Mouse (Mus musculus) liver, embryonic 15.5 days (tissue): ENCODE data around the gene Fbxl17. TPM values are rescaled to one million over a fixed set of nuclear protein-coding genes. Genes with fewer than 3 reads are reported as not detected.

ENCODE experiments used
- ATAC-seq: fragments of 200-750 bp; cut with Nextera tagmentation; 2 replicates; pipeline ENCODE4 v1.8.0; 2017; ENCODE audit warnings: moderate number of reproducible peaks, mild to moderate bottlenecking, moderate library complexity; ENCODE audit not compliant: insufficient read depth
- H3K27ac ChIP-seq: fragments of 300-500 bp; sonication (generic); replicated peaks from 2 replicates; pipeline ENCODE4 v1.5.1; 2015; ENCODE audit warnings: mild to moderate bottlenecking, inconsistent platforms
- H3K27me3 ChIP-seq: fragments of 300-500 bp; sonication (generic); 2 replicates; pipeline ENCODE4 v1.6.1; 2015; ENCODE audit warnings: mild to moderate bottlenecking, inconsistent platforms
- H3K36me3 ChIP-seq: fragments of 300-500 bp; sonication (generic); replicated peaks from 2 replicates; pipeline ENCODE4 v1.6.1; 2015; ENCODE audit warnings: moderate library complexity, mild to moderate bottlenecking, inconsistent platforms
- H3K4me1 ChIP-seq: fragments of 300-500 bp; sonication (generic); replicated peaks from 2 replicates; pipeline ENCODE4 v1.6.1; 2015; ENCODE audit warnings: inconsistent platforms
- H3K4me2 ChIP-seq: fragments of 300-500 bp; sonication (generic); 2 replicates; pipeline ENCODE4 v1.6.1; 2015; ENCODE audit warnings: moderate library complexity, mild to moderate bottlenecking, inconsistent platforms
- H3K4me3 ChIP-seq: fragments of 300-500 bp; sonication (generic); replicated peaks from 2 replicates; pipeline ENCODE4 v1.5.1; 2015; ENCODE audit warnings: mild to moderate bottlenecking, inconsistent platforms
- H3K9ac ChIP-seq: fragments of 300-500 bp; sonication (generic); 2 replicates; pipeline ENCODE4 v1.6.1; 2015; ENCODE audit warnings: moderate library complexity, mild to moderate bottlenecking, inconsistent platforms
- H3K9me3 ChIP-seq: fragments of 300-500 bp; sonication (generic); replicated peaks from 2 replicates; pipeline ENCODE4 v1.6.1; 2016; ENCODE audit warnings: inconsistent platforms
- WGBS: fragments of 180-500 bp; shearing (Covaris S2); methylation state at CpG from one replicate; pipeline ENCODE4 v1.1.7; 2015; ENCODE audit warnings: mixed read lengths; ENCODE audit not compliant: insufficient replicate concordance; 5-methylcytosine and 5-hydroxymethylcytosine counted together
- polyA plus RNA-seq: library from polyadenylated mRNA; unstranded; fragments of >200 nt; fragmentation: Nextera tagmentation; extraction: Ambion mirVana; gene quantifications from 2 replicates; pipeline ENCODE4 v1.2.1, GENCODE M21; 2015

Gene Fbxl17
- polyA plus RNA-seq, 1 experiment from 2014 or later = 1.8 TPM

DNA sequence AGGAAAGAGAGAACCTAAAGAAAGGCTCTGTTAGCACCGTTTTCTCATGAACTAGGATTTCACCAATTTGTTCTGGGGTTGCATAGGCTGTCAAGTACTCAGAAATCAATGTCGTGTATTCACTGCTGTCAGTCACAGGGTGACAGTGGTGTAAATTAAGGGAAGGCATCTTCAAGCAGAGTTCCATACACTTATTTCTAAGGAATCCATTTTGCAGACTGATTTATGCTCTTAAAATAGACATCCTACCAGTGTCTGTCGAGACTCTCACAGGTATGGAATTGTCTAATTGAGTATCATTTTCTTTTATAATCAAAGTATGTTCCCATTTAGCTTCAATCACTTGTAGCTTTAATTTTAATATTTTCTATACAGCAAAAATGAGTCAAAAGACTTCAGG lies 189.8 kb downstream of the Fbxl17 start:
- no peak overlapping the region for H3K9ac ChIP-seq
- H3K27ac ChIP-seq = no peak overlapping the region
- 73% methylated on average over 3 of the region's 3 CpGs for WGBS
- no peaks in the 10 kb centered on the region for H3K27me3 ChIP-seq
- H3K4me3 ChIP-seq = no peak overlapping the region
- H3K9me3 ChIP-seq = no peaks in the 10 kb centered on the region
- ATAC-seq = no peak
- H3K4me2 ChIP-seq = no peak overlapping the region
- H3K36me3 ChIP-seq = no peaks in the 10 kb centered on the region
- peaks cover 53% of the 10 kb centered on the region for H3K4me1 ChIP-seq

DNA sequence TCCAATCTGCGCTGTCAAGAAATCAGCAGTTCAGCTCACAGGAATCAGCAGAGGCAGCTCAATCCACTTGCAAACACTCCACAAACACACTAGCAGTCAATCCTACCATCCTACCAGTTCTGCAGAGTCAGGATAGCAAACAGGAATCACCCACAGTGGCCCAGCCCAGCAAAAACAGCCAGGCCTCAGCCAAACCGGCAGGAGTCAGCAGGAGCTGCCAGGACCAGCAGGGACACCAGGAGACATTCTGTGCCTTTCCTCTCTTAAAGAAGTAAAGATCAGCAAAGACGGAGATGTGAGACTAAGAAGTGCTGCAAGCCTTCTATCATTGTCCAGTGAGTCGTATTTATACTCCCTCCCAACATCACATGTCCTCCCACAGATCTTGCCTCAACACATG lies 196.0 kb downstream of the Fbxl17 start:
- Histone ChIP-seq H3K9ac (no peak overlapping the region), H3K27me3 (no peaks in the 10 kb centered on the region), H3K4me1 (peaks cover 13% of the 10 kb centered on the region), H3K27ac (no peak overlapping the region), H3K9me3 (no peaks in the 10 kb centered on the region), H3K4me3 (no peak overlapping the region), H3K36me3 (no peaks in the 10 kb centered on the region), H3K4me2 (no peak overlapping the region)
- WGBS = 68% methylated on average over 4 of the region's 4 CpGs
- ATAC-seq = no peak

DNA sequence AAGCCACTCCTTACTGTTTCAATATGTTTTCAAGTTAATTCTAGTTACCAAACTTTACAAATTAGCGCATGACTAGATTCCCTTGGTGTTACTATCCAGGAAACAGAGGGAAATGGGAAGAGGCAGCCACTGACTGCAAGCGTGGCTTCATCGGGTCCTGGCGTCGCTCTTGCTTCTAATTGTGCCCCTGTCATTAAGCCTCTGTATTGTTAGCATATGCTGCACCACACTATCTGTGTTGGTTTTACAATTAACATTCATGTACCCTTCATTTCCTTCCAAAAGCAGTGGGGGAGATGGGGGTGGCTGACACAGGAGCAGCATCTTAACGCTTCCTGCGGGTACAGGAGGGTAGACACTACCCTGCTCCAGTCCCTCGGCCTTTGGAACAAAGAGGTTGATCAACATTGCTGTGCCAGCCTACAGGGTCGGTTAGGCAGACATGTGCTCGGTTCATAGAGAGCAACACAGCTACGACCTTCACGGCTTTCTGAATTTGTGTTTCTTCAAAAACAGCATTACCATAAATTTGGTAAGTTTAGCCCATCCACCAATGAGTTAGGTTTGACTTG lies 197.9 kb downstream of the Fbxl17 start:
- WGBS = 83% methylated on average over 12 of the region's 12 CpGs
- H3K9me3 ChIP-seq = no peaks in the 10 kb centered on the region
- H3K4me3 ChIP-seq = no peak overlapping the region
- H3K27me3 ChIP-seq = no peaks in the 10 kb centered on the region
- H3K27ac ChIP-seq = no peak overlapping the region
- H3K36me3 ChIP-seq = no peaks in the 10 kb centered on the region
- no peak overlapping the region for H3K4me2 ChIP-seq
- no peak overlapping the region for H3K9ac ChIP-seq
- peaks cover 8% of the 10 kb centered on the region for H3K4me1 ChIP-seq
- ATAC-seq = no peak

DNA sequence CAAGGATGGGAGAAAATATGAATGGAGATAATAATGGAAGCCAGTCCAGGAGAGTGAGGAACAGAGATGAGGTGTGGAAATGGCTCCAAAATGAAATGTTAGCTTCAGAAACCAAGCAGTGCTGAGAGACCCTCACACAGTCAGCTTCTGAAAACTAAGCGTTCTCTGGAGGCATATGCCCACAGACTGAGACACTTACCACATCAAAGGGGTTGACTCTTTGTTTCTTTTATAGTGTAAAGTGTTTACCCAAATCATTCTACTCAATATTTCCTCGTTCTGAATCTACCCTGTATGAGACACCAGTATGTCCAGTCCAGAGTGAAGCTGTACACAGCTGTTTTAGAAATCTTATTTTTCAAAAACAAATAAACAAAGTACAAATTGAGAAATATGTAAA lies 204.3 kb downstream of the Fbxl17 start:
- H3K27ac ChIP-seq = 0 out of 2 replicates have a peak overlapping the region, but pooled peaks have one; percentile 33
- no peaks in the 10 kb centered on the region for H3K9me3 ChIP-seq
- H3K4me2 ChIP-seq = no peak overlapping the region
- H3K27me3 ChIP-seq = no peaks in the 10 kb centered on the region
- no peak for ATAC-seq
- 64% methylated on average over 2 of the region's 2 CpGs for WGBS
- no peaks in the 10 kb centered on the region for H3K36me3 ChIP-seq
- no peak overlapping the region for H3K9ac ChIP-seq
- H3K4me3 ChIP-seq = no peak overlapping the region
- H3K4me1 ChIP-seq = peaks cover 4% of the 10 kb centered on the region; the same call in 1 of the 2 replicates

DNA sequence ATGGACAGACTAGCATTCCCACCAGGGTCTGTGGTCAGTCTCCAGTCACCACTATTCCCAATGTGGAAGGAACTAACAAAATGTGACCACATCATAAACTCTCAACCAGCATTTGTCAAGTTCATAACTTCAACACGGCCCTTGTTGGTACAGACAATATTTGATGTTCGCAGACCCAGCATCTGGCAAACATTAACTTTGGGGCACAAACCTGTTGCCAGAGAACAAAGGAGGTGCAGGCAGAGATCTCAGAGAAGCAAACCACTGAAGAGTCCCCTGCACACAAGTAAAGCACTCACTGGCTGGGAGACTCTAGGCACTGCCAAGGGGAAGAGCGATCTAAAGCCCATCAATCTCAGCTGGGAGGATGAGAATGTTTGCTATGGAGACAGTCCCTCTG lies 204.9 kb downstream of the Fbxl17 start:
- Histone ChIP-seq H3K4me2 (no peak overlapping the region), H3K9me3 (no peaks in the 10 kb centered on the region), H3K4me3 (no peak overlapping the region), H3K9ac (no peak overlapping the region), H3K27me3 (no peaks in the 10 kb centered on the region), H3K4me1 (peaks cover 4% of the 10 kb centered on the region; the same call in 1 of the 2 replicates), H3K27ac (peak overlapping the region; percentile 33; the same call in 1 of the 2 replicates), H3K36me3 (no peaks in the 10 kb centered on the region)
- ATAC-seq = peak; percentile 34
- 79% methylated on average over 3 of the region's 3 CpGs for WGBS

DNA sequence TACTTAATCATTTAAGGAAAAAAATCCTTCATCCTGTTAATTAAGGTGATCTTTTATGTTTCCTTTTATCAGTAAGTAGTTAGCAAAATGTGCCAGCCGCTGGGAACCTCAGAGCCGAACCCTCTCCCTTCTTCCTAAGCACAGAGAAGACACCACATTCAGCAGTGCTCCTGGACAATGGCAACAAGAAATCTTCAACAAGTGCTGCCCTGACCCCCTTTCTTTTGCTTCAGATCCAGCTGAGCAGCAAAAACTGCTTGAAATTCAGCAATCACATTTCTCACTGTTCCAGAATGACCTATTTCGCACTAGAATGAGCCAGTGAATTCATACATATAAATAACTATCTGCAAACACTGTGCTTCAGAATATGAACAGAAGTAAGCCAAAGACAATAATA lies 205.8 kb downstream of the Fbxl17 start:
- no peak overlapping the region for H3K27ac ChIP-seq
- no peak for ATAC-seq
- 82% methylated on average over 3 of the region's 3 CpGs for WGBS
- H3K9ac ChIP-seq = no peak overlapping the region
- no peaks in the 10 kb centered on the region for H3K36me3 ChIP-seq
- H3K9me3 ChIP-seq = no peaks in the 10 kb centered on the region
- H3K4me3 ChIP-seq = no peak overlapping the region
- no peak overlapping the region for H3K4me2 ChIP-seq
- no peaks in the 10 kb centered on the region for H3K27me3 ChIP-seq
- H3K4me1 ChIP-seq = peaks cover 4% of the 10 kb centered on the region; the same call in 1 of the 2 replicates

DNA sequence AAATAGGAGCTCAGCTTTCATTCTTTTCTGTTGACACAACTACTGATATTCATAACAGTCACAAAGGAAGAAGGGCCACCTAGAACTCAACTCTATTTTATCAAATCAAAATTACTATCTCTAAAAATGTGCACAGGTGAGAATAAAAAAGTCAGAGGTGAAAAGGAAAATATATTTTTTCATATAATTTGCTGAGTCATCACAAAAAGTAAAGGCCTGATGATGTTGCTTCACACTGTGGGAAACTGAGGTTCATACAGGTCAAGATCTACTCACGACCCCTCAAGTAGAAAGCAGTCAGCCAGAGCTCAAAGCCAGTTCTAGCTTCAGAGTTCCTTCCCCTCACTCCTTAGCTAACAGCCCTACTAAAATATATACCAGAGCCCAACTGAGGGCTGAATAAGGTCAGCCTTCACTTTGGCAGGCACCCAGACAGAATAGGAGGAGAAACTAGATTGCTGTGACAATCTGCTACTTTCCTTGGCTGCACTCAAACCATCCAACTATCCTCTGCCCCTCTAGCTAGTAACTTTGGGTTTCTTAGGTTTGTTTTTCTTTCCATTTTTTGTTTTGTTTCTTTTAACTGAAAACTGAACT lies 210.4 kb downstream of the Fbxl17 start:
- Histone ChIP-seq H3K4me2 (no peak overlapping the region), H3K27me3 (no peaks in the 10 kb centered on the region), H3K27ac (no peak overlapping the region), H3K36me3 (no peaks in the 10 kb centered on the region), H3K4me1 (peaks cover 18% of the 10 kb centered on the region), H3K9ac (no peak overlapping the region), H3K4me3 (no peak overlapping the region), H3K9me3 (no peaks in the 10 kb centered on the region)
- no peak for ATAC-seq
- WGBS = 64% methylated on average over 1 of the region's 1 CpGs

DNA sequence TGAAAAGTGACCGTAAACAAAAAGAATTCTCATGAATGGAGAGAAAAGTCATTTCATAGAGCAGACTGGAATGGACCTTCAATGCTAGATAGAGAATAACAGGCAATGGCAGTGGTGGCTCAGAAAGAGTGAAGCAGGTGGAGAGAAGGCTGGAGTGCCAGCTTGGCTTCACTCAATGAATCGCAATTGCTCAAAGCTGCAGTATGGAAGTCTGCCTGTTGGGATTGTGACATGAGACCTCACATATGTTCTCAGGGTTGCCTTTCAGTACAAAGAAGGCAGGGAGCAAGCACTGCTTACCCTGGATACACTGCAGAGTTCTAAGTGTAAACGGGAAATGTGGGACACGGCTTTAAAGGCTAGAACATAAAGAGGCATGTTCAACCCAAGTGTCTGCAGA lies 211.0 kb downstream of the Fbxl17 start:
- no peak for ATAC-seq
- H3K4me1 ChIP-seq = peaks cover 22% of the 10 kb centered on the region
- H3K27ac ChIP-seq = no peak overlapping the region

DNA sequence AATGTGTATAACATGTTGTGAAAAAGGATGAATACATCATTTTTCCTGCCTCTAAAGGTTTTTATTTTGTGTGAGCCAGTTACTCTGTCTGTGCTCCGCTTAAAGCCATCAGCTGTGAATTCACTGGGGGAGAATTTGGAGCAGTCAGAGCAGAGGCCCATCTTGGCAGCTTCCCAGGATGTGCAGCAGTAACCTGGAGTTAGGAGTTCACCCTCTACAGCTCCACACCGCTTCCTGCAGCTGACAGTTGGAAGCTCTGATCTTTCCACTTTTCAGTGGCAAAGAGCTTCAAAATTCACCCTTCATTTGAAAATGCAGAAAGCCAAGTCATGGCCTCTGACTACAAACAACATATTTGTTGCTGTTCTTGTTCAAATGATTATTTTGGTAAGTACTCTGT lies 212.4 kb downstream of the Fbxl17 start:
- no peak overlapping the region for H3K9ac ChIP-seq
- H3K36me3 ChIP-seq = no peaks in the 10 kb centered on the region
- no peak overlapping the region for H3K4me3 ChIP-seq
- H3K9me3 ChIP-seq = no peaks in the 10 kb centered on the region
- H3K4me2 ChIP-seq = no peak overlapping the region
- peaks cover 21% of the 10 kb centered on the region for H3K4me1 ChIP-seq
- H3K27ac ChIP-seq = no peak overlapping the region
- 78% methylated on average over 2 of the region's 2 CpGs for WGBS
- H3K27me3 ChIP-seq = no peaks in the 10 kb centered on the region
- no peak for ATAC-seq

More for the DNA sequence above, 211.0 kb downstream of the Fbxl17 start:
- no peak overlapping the region for H3K4me3 ChIP-seq
- no peak overlapping the region for H3K4me2 ChIP-seq
- WGBS = 87% methylated on average over 4 of the region's 4 CpGs
- H3K9me3 ChIP-seq = no peaks in the 10 kb centered on the region
- no peaks in the 10 kb centered on the region for H3K27me3 ChIP-seq
- no peak overlapping the region for H3K9ac ChIP-seq
- no peaks in the 10 kb centered on the region for H3K36me3 ChIP-seq

DNA sequence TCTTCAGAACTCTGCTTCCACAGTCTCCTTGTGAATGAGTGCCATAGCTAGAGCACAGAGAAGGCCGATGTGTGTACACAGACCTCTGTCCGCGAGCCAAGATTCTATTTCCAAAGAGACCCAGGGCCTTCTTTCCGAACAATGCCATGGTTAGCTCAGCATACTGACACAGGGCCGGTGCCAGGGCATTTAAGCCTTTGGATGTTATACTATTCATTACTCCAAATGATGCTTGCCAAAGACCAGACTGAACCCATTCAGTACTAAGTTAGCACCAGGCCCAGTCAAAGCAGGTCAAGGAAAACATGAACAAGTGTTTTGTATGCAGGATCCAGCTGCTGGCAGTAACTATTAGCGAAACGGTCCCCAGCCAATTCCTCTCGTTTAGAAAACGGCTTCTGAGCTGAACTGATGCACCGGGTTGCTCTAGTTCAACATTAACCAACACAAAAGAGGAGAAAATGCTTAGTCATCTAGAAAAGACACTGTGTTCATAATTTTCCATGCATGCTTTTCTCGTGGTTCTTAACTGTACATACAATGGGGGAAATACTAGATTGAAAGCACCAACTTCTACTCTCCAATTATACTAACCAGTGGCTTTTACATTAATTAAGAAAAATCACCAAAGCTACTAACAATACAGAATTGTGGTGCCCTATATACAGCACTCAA lies 214.4 kb downstream of the Fbxl17 start:
- Histone ChIP-seq H3K4me3 (no peak overlapping the region), H3K4me2 (no peak overlapping the region), H3K36me3 (no peaks in the 10 kb centered on the region), H3K4me1 (peaks cover 22% of the 10 kb centered on the region), H3K27ac (no peak overlapping the region; the same call in 1 of the 2 replicates), H3K9ac (no peak overlapping the region), H3K27me3 (no peaks in the 10 kb centered on the region), H3K9me3 (no peaks in the 10 kb centered on the region)
- no peak for ATAC-seq
- WGBS = 72% methylated on average over 11 of the region's 11 CpGs

DNA sequence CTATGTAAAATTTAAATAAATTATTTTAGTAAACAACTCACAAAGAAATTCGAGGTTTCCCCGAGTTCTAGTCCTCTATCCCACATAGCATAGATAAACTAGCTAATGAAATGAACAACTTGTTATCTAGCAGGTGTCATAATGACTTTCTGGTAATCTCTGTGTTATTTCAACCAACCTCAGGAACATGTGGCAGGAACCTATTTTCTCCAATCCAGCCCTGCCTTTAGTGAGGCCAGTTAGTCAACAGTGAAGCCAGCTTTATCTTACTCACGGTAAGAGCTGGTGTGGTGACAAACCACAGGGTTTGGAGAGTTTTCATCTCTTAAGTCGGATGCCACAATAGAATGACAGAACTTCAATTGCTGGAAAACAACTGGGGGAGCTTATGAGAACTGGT lies 215.7 kb downstream of the Fbxl17 start:
- H3K9ac ChIP-seq = no peak overlapping the region
- peak; percentile 25; the same call in 1 of the 2 replicates for ATAC-seq
- 14% methylated on average over 4 of the region's 4 CpGs for WGBS

More for the DNA sequence above, 215.7 kb downstream of the Fbxl17 start:
- Histone ChIP-seq H3K36me3 (no peaks in the 10 kb centered on the region), H3K27me3 (no peaks in the 10 kb centered on the region), H3K4me1 (peaks cover 22% of the 10 kb centered on the region), H3K4me3 (no peak overlapping the region), H3K9me3 (no peaks in the 10 kb centered on the region), H3K4me2 (no peak overlapping the region), H3K27ac (no peak overlapping the region)
